Mouse (Mus musculus) embryonic facial prominence, embryonic 10.5 days (tissue): Measurements from ENCODE around the gene Maco1. TPM values are rescaled to one million over a fixed set of nuclear protein-coding genes. Genes with fewer than 3 reads are reported as not detected.

Source experiments
- polyA plus RNA-seq: library from polyadenylated mRNA; unstranded; fragments of >200 nt; fragmentation: Nextera tagmentation; extraction: Ambion mirVana; gene quantifications from 2 replicates; pipeline ENCODE4 v1.2.1, GENCODE M21; 2016

The Maco1 gene
- polyA plus RNA-seq, 1 experiment from 2014 or later: 42.5 TPM

Other genes starting within 250 kb of the Maco1 start
- 2.6 and 2.8 TPM in 2 replicates for gene Man1c1, start 149.1 kb downstream of the Maco1 start, polyA plus RNA-seq
- 15.8 and 17.4 TPM in 2 replicates for gene Ldlrap1, start 85.3 kb downstream of the Maco1 start, polyA plus RNA-seq
- gene Rhd, start 11.2 kb upstream of the Maco1 start, polyA plus RNA-seq: 8.2 and 11.2 TPM in 2 replicates
- 127 and 133 TPM in 2 replicates for gene Tmem50a, start 61.7 kb upstream of the Maco1 start, polyA plus RNA-seq
- gene Rsrp1, start 70.2 kb upstream of the Maco1 start, polyA plus RNA-seq: 343 and 353 TPM in 2 replicates
- 65.2 and 65.9 TPM in 2 replicates for gene Syf2, start 77.6 kb upstream of the Maco1 start, polyA plus RNA-seq